Mouse (Mus musculus) kidney, embryonic 15.5 days (tissue): ENCODE data around the gene Lemd2. TPM values are rescaled to one million over a fixed set of nuclear protein-coding genes. Genes with fewer than 3 reads are reported as not detected.

ENCODE experiments used
- ATAC-seq: fragments of 200-750 bp; cut with Nextera tagmentation; replicated peaks from 2 replicates; pipeline ENCODE4 v1.8.0; 2017; ENCODE audit warnings: moderate TSS enrichment; ENCODE audit not compliant: low FRiP score
- H3K27ac ChIP-seq: fragments of 300-500 bp; sonication (generic); 2 replicates; pipeline ENCODE4 v1.5.1; 2015; ENCODE audit warnings: mild to moderate bottlenecking, inconsistent platforms
- H3K27me3 ChIP-seq: fragments of 300-500 bp; sonication (generic); 2 replicates; pipeline ENCODE4 v1.6.1; 2015; ENCODE audit warnings: inconsistent platforms
- H3K36me3 ChIP-seq: fragments of 300-500 bp; sonication (generic); 2 replicates; pipeline ENCODE4 v1.6.1; 2015; ENCODE audit warnings: inconsistent platforms
- H3K4me1 ChIP-seq: fragments of 300-500 bp; sonication (generic); 2 replicates; pipeline ENCODE4 v1.6.1; 2015; ENCODE audit warnings: inconsistent platforms
- H3K4me2 ChIP-seq: fragments of 300-500 bp; sonication (generic); 2 replicates; pipeline ENCODE4 v1.6.1; 2015; ENCODE audit warnings: moderate library complexity, mild to moderate bottlenecking, inconsistent platforms
- H3K4me3 ChIP-seq: fragments of 300-500 bp; sonication (generic); replicated peaks from 2 replicates; pipeline ENCODE4 v1.5.1; 2015; ENCODE audit warnings: mild to moderate bottlenecking, inconsistent platforms
- H3K9ac ChIP-seq: fragments of 300-500 bp; sonication (generic); 2 replicates; pipeline ENCODE4 v1.6.1; 2015; ENCODE audit warnings: mild to moderate bottlenecking, inconsistent platforms
- H3K9me3 ChIP-seq: fragments of 300-500 bp; sonication (generic); replicated peaks from 2 replicates; pipeline ENCODE4 v1.6.1; 2016; ENCODE audit warnings: inconsistent platforms
- WGBS: fragments of 180-500 bp; shearing (Covaris S2); methylation state at CpG from one replicate; pipeline ENCODE4 v1.1.7; 2015; ENCODE audit warnings: mixed read lengths; 5-methylcytosine and 5-hydroxymethylcytosine counted together
- polyA plus RNA-seq: library from polyadenylated mRNA; unstranded; fragments of >200 nt; fragmentation: Nextera tagmentation; extraction: Ambion mirVana; gene quantifications from 2 replicates; pipeline ENCODE4 v1.2.1, GENCODE M21; 2015

Lemd2 gene
- 13.3 and 16.7 TPM in 2 replicates for polyA plus RNA-seq

- ATAC-seq = peak; percentile 92
- Histone ChIP-seq H3K9me3 (0 out of 2 replicates have a peak, but pooled peaks cover 5% of the 10 kb centered on the region), H3K27ac (peak within 1 kb of the TSS; percentile 95), H3K27me3 (no peaks in the 10 kb centered on the region), H3K36me3 (peaks cover 33% of the 10 kb centered on the region), H3K4me3 (peak within 1 kb of the TSS; percentile 90), H3K4me1 (peaks cover 61% of the 10 kb centered on the region), H3K9ac (peak within 1 kb of the TSS; percentile 96), H3K4me2 (peak within 1 kb of the TSS; percentile 81)
- WGBS = 5% methylated on average over 77 of the region's 97 CpGs
These were observed at the start of gene Lemd2 for GRCm38 (mm10) chr17:27204075-27204909. TSS of gene Lemd2 (minus strand) at chr17:27204469.

DNA sequence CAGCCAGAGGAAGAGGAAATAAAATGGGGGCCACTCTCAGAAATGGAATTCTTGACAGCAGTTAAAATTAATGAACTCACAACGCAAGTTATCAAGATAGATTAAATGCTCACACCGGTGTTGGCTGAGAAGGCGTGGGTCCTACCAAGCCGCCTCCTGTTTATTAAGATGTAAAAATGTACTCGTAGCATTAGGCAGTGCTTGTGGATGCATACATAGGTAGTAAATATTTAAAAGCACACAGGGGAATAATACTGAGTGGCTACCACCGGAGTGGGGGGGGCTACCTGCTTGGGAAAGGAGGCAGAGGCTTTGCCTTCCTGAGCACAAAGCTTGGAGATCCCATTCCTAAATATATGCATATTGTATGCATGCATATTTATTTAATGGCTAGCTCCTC lies 46.9 kb upstream of the Lemd2 start:
- H3K4me2 ChIP-seq = no peak overlapping the region
- H3K9me3 ChIP-seq = no peaks in the 10 kb centered on the region
- H3K27me3 ChIP-seq = no peaks in the 10 kb centered on the region; the same call in 1 of the 2 replicates
- no peak overlapping the region for H3K4me3 ChIP-seq
- no peak overlapping the region for H3K27ac ChIP-seq
- H3K9ac ChIP-seq = no peak overlapping the region
- no peaks in the 10 kb centered on the region for H3K4me1 ChIP-seq
- whole genome bisulfite sequencing = 67% methylated on average over 6 of the region's 6 CpGs
- no peaks in the 10 kb centered on the region for H3K36me3 ChIP-seq
- ATAC-seq = no peak

DNA sequence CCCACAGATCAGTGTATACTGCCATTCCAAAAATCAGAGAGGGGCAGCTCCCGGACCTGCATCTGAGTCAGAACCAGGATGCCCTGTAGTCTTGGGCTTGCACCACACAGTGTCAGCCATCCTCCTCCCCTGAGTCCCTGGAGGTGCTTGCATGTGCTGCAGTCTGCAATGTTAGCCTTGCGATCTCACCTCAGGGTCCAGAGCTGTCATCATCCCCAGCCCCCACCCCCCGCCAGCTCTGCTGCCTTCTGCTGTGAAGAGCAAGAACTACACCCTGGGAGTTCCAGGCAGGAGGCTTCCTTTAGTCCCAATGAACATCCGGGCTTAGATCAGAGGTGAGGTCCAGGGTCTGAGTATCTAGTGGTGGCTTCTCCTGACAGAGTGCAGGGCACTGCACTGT lies 46.2 kb upstream of the Lemd2 start:
- H3K9me3 ChIP-seq = no peaks in the 10 kb centered on the region
- H3K4me3 ChIP-seq = no peak overlapping the region
- no peak overlapping the region for H3K4me2 ChIP-seq
- 17% methylated on average over 4 of the region's 4 CpGs for WGBS
- no peak overlapping the region for H3K27ac ChIP-seq
- no peaks in the 10 kb centered on the region for H3K36me3 ChIP-seq
- H3K9ac ChIP-seq = no peak overlapping the region
- H3K27me3 ChIP-seq = no peaks in the 10 kb centered on the region; the same call in 1 of the 2 replicates
- ATAC-seq = no peak
- no peaks in the 10 kb centered on the region for H3K4me1 ChIP-seq

- Histone ChIP-seq H3K9me3 (no peaks in the 10 kb centered on the region), H3K27ac (no peak overlapping the region), H3K4me3 (no peak overlapping the region), H3K4me1 (no peaks in the 10 kb centered on the region), H3K4me2 (no peak overlapping the region), H3K27me3 (no peaks in the 10 kb centered on the region), H3K9ac (no peak overlapping the region), H3K36me3 (no peaks in the 10 kb centered on the region)
- ATAC-seq = no peak
- WGBS = 85% methylated on average over 3 of the region's 3 CpGs
These were observed 44.8 kb upstream of the Lemd2 start for GRCm38 (mm10) chr17:27249073-27249472.

GRCm38 (mm10) chr17:27247680-27248386 lies 43.6 kb upstream of the Lemd2 start:
- Histone ChIP-seq H3K27me3 (no peaks in the 10 kb centered on the region), H3K36me3 (no peaks in the 10 kb centered on the region), H3K9me3 (no peaks in the 10 kb centered on the region), H3K27ac (no peak overlapping the region), H3K4me2 (no peak overlapping the region), H3K4me1 (no peaks in the 10 kb centered on the region), H3K4me3 (no peak overlapping the region), H3K9ac (no peak overlapping the region)
- no peak for ATAC-seq
- WGBS = 82% methylated on average over 6 of the region's 6 CpGs

GRCm38 (mm10) chr17:27245851-27246381 lies 41.6 kb upstream of the Lemd2 start:
- H3K27ac ChIP-seq = no peak overlapping the region
- H3K9ac ChIP-seq = no peak overlapping the region
- no peak overlapping the region for H3K4me3 ChIP-seq
- no peaks in the 10 kb centered on the region for H3K9me3 ChIP-seq
- 52% methylated on average over 10 of the region's 10 CpGs for WGBS
- H3K36me3 ChIP-seq = no peaks in the 10 kb centered on the region
- no peak for ATAC-seq
- H3K4me2 ChIP-seq = no peak overlapping the region
- H3K4me1 ChIP-seq = 0 out of 2 replicates have a peak, but pooled peaks cover 2% of the 10 kb centered on the region
- no peaks in the 10 kb centered on the region for H3K27me3 ChIP-seq

- Histone ChIP-seq H3K9me3 (no peaks in the 10 kb centered on the region), H3K4me1 (0 out of 2 replicates have a peak, but pooled peaks cover 5% of the 10 kb centered on the region), H3K27ac (no peak overlapping the region), H3K9ac (no peak overlapping the region), H3K4me2 (no peak overlapping the region), H3K36me3 (no peaks in the 10 kb centered on the region), H3K27me3 (no peaks in the 10 kb centered on the region), H3K4me3 (no peak overlapping the region)
- ATAC-seq = no peak
- WGBS = 68% methylated on average over 4 of the region's 4 CpGs
These were observed 40.6 kb upstream of the Lemd2 start for GRCm38 (mm10) chr17:27244912-27245311.

GRCm38 (mm10) chr17:27242194-27243189 lies 38.2 kb upstream of the Lemd2 start:
- Histone ChIP-seq H3K4me3 (no peak overlapping the region), H3K4me2 (no peak overlapping the region), H3K27ac (no peak overlapping the region), H3K27me3 (no peaks in the 10 kb centered on the region), H3K36me3 (no peaks in the 10 kb centered on the region), H3K9ac (no peak overlapping the region), H3K4me1 (0 out of 2 replicates have a peak, but pooled peaks cover 10% of the 10 kb centered on the region), H3K9me3 (no peaks in the 10 kb centered on the region)
- no peak for ATAC-seq
- WGBS = 78% methylated on average over 18 of the region's 18 CpGs

DNA sequence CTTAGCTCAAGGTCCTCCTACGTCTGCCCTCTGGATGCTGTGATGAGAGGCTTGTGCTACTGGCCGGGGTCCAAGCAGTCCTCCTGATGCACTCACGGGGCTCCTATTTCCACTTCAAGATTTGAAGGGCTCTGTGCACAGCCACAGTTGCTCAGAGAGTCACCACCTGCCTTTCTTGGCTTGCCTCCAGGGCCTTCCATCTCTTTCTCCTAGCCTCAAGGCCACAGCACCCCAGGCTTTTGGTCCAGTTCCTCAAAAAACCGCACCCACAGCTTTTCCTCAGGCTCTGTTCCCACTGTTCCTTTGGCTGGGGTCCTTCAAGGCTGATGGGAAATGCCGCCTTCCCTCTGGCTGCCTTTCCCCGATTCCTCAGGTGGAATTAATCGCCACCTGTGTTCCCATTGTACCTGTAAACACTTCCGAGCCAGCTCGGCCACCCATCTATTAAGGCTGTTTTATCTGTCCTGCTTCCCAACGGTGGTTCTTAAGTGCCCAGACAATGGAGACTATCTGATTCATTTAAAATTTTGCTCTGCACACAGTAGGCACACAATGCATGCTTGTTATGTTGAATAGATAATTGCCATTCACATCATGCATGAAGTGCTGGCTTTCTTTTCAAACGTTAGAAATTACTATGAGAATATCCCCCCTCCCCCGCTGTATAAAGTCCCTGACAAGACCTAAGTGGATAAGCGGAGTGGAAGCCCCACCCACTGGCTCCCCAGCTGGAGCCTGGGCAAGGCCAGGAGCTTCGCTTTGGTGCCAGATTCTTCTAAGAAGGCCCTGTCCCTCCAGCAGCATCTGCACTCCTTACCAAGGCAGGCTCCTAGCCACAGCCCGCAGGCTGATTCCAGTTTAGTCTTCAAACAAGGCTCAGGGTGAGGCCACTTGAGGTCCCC lies 36.5 kb upstream of the Lemd2 start:
- 0 out of 2 replicates have a peak, but pooled peaks cover 10% of the 10 kb centered on the region for H3K4me1 ChIP-seq
- no peaks in the 10 kb centered on the region for H3K36me3 ChIP-seq
- H3K4me2 ChIP-seq = no peak overlapping the region
- H3K27ac ChIP-seq = no peak overlapping the region
- H3K9me3 ChIP-seq = no peaks in the 10 kb centered on the region
- H3K27me3 ChIP-seq = no peaks in the 10 kb centered on the region
- 50% methylated on average over 15 of the region's 15 CpGs for WGBS
- H3K4me3 ChIP-seq = no peak overlapping the region
- ATAC-seq = no peak
- H3K9ac ChIP-seq = no peak overlapping the region

GRCm38 (mm10) chr17:27239941-27240340 lies 35.7 kb upstream of the Lemd2 start:
- 94% methylated on average over 5 of the region's 5 CpGs for WGBS
- H3K9ac ChIP-seq = no peak overlapping the region

More at GRCm38 (mm10) chr17:27239941-27240340, 35.7 kb upstream of the Lemd2 start:
- Histone ChIP-seq H3K27ac (no peak overlapping the region), H3K36me3 (no peaks in the 10 kb centered on the region), H3K9me3 (no peaks in the 10 kb centered on the region), H3K4me1 (0 out of 2 replicates have a peak, but pooled peaks cover 10% of the 10 kb centered on the region), H3K4me2 (no peak overlapping the region), H3K27me3 (no peaks in the 10 kb centered on the region), H3K4me3 (no peak overlapping the region)
- no peak for ATAC-seq
